ENCODE assay signal across 9 mouse cellular contexts in genomic region chrX:170672594-170673092, GRCm38 (mm10). TPM values are rescaled to one million over a fixed set of nuclear protein-coding genes. Genes with fewer than 3 reads are reported as not detected.
DNase-seq lines count a peak whose midpoint lies in the region; ATAC-seq and TF ChIP-seq lines count a peak whose summit lies in the region.
"Had no signal": no experiment of that assay in that cellular context is flagged by ENCODE, and none has a peak within 500 bp of the region (broad histone marks: within the 10 kb centered on the region; RNA-seq: fewer than 3 reads in every experiment).

Gene Asmt, plus strand, starts transcription at chrX:170672644.

- peak; percentile 27 for DNase-seq in lung, embryonic 14.5 days
- DNase-seq in lung, postnatal 36 days = no peak
- no peak for DNase-seq in cerebellum, adult 11 months
- DNase-seq in left cerebral cortex, postnatal 36 days (ENCODE audit: low spot score in 2 of 2) = no peak
- no peak for DNase-seq in layer of hippocampus, adult 9-10 months (ENCODE audit: low spot score)

- no peak within 1 kb of the TSS for H3K9ac ChIP-seq in lung, embryonic 14.5 days
- H3K9ac ChIP-seq in embryonic facial prominence, embryonic 12.5 days = no peak within 1 kb of the TSS
- H3K9ac ChIP-seq in intestine, postnatal 0 days (ENCODE audit: low read depth, low read length) = no peak within 1 kb of the TSS
- no peak within 1 kb of the TSS for H3K9ac ChIP-seq in neural tube, embryonic 14.5 days (replicated peaks; ENCODE audit: low read depth, low read length)

- no peak within 1 kb of the TSS for H3K4me2 ChIP-seq in lung, embryonic 14.5 days
- H3K4me2 ChIP-seq in embryonic facial prominence, embryonic 12.5 days (replicated peaks) = no peak within 1 kb of the TSS
- H3K4me2 ChIP-seq in intestine, postnatal 0 days (replicated peaks; ENCODE audit: low read depth) = no peak within 1 kb of the TSS
- no peak within 1 kb of the TSS for H3K4me2 ChIP-seq in neural tube, embryonic 14.5 days (ENCODE audit: low read depth, low read length)

- H3K4me1 ChIP-seq in lung, embryonic 14.5 days (ENCODE audit: insufficient read depth) = no peaks in the 10 kb centered on the region
- H3K4me1 ChIP-seq in embryonic facial prominence, embryonic 12.5 days = no peaks in the 10 kb centered on the region
- no peaks in the 10 kb centered on the region for H3K4me1 ChIP-seq in intestine, postnatal 0 days (replicated peaks; ENCODE audit: control insufficient read depth, insufficient read depth, low read length)
- H3K4me1 ChIP-seq in neural tube, embryonic 14.5 days (ENCODE audit: control insufficient read depth, insufficient read depth, low read length) = no peaks in the 10 kb centered on the region

- no peaks in the 10 kb centered on the region for H3K36me3 ChIP-seq in lung, embryonic 14.5 days (ENCODE audit: insufficient read depth)
- H3K36me3 ChIP-seq in embryonic facial prominence, embryonic 12.5 days = peaks cover 37% of the 10 kb centered on the region
- H3K36me3 ChIP-seq in intestine, postnatal 0 days (ENCODE audit: control insufficient read depth, insufficient read depth) = peaks cover 4% of the 10 kb centered on the region; the same call in 1 of the 2 replicates
- H3K36me3 ChIP-seq in neural tube, embryonic 14.5 days (ENCODE audit: control insufficient read depth, insufficient read depth, low read length) = no peaks in the 10 kb centered on the region

- intact Hi-C loops in left cerebral cortex, postnatal 36 days (cut with DNase I) = no loop called here

- H3K27ac ChIP-seq in lung, embryonic 14.5 days (ENCODE audit: low read depth) = no peak within 1 kb of the TSS
- H3K27ac ChIP-seq in embryonic facial prominence, embryonic 12.5 days = no peak within 1 kb of the TSS
- no peak within 1 kb of the TSS for H3K27ac ChIP-seq in intestine, postnatal 0 days (ENCODE audit: low read depth, low read length)
- H3K27ac ChIP-seq in neural tube, embryonic 14.5 days (ENCODE audit: low read depth, low read length) = no peak within 1 kb of the TSS

- peaks cover 50% of the 10 kb centered on the region for H3K9me3 ChIP-seq in lung, embryonic 14.5 days (ENCODE audit: low read depth, low read length)
- H3K9me3 ChIP-seq in embryonic facial prominence, embryonic 12.5 days = peaks cover 51% of the 10 kb centered on the region
- peaks cover 29% of the 10 kb centered on the region for H3K9me3 ChIP-seq in intestine, postnatal 0 days (ENCODE audit: control insufficient read depth)
- peaks cover 16% of the 10 kb centered on the region for H3K9me3 ChIP-seq in neural tube, embryonic 14.5 days (ENCODE audit: control insufficient read depth, low read length)

- H3K4me3 ChIP-seq in lung, embryonic 14.5 days (ENCODE audit: low read depth, low read length) = no peak within 1 kb of the TSS
- H3K4me3 ChIP-seq in embryonic facial prominence, embryonic 12.5 days = no peak within 1 kb of the TSS
- H3K4me3 ChIP-seq in intestine, postnatal 0 days (ENCODE audit: low read depth, low read length) = no peak within 1 kb of the TSS
- no peak within 1 kb of the TSS for H3K4me3 ChIP-seq in neural tube, embryonic 14.5 days (ENCODE audit: low read depth, low read length)

- ATAC-seq in lung, embryonic 14.5 days (ENCODE audit: insufficient read depth) = peak; percentile 76
- ATAC-seq in embryonic facial prominence, embryonic 12.5 days (ENCODE audit: insufficient number of reproducible peaks, insufficient read depth, low FRiP score, low TSS enrichment) = peak; percentile 83
- ATAC-seq in intestine, postnatal 0 days = peak; percentile 34
- ATAC-seq in neural tube, embryonic 14.5 days (ENCODE audit: low read depth) = peak; percentile 64; the same call in 1 of the 2 replicates

- TF ChIP-seq CTCF in lung, embryonic 14.5 days (IDR thresholded peaks at IDR 0.05; ENCODE audit: low read depth) = no peak
- TF ChIP-seq CTCF in intestine, postnatal 0 days (IDR thresholded peaks at IDR 0.05; ENCODE audit: low read depth) = no peak

- no peaks in the 10 kb centered on the region for H3K27me3 ChIP-seq in lung, embryonic 14.5 days (ENCODE audit: insufficient read depth, low read length)
- no peaks in the 10 kb centered on the region for H3K27me3 ChIP-seq in embryonic facial prominence, embryonic 12.5 days
- no peaks in the 10 kb centered on the region for H3K27me3 ChIP-seq in intestine, postnatal 0 days (replicated peaks; ENCODE audit: control insufficient read depth, insufficient read depth, low read length)
- H3K27me3 ChIP-seq in neural tube, embryonic 14.5 days (ENCODE audit: control insufficient read depth, insufficient read depth, low read length) = no peaks in the 10 kb centered on the region

- 95% methylated on average over 13 of the region's 16 CpGs for WGBS in lung, embryonic 14.5 days
- 94% methylated on average over 14 of the region's 16 CpGs for WGBS in embryonic facial prominence, embryonic 12.5 days
- 96% methylated on average over 14 of the region's 16 CpGs for WGBS in intestine, postnatal 0 days
- WGBS in neural tube, embryonic 14.5 days = 96% methylated on average over 13 of the region's 16 CpGs

RNA-seq across cellular contexts. Expression of gene Asmt, which starts in this region (rescaled TPM):
- polyA plus RNA-seq in lung, embryonic 14.5 days (2014; fragmentation: Nextera tagmentation; extraction: Ambion mirVana) = not detected in 2 replicates
- not detected in 2 replicates for polyA plus RNA-seq in embryonic facial prominence, embryonic 12.5 days (2016; fragmentation: Nextera tagmentation; extraction: Ambion mirVana)
- not detected in 2 replicates for polyA plus RNA-seq in intestine, postnatal 0 days (2015; fragmentation: Nextera tagmentation; extraction: Ambion mirVana)
- not detected in 2 replicates for polyA plus RNA-seq in neural tube, embryonic 14.5 days (2014; fragmentation: Nextera tagmentation; extraction: Ambion mirVana)
- not detected for total RNA-seq in left cerebral cortex, postnatal 36 days (2021)
- polyA plus RNA-seq: cortical plate, adult 2 months had no signal

Comparison
In these comparisons a context has a peak if more than half of its experiments do, and no peak if none do; other contexts are left out.
1. Peak in DNase-seq and ATAC-seq in lung, embryonic 14.5 days; RNA of the gene not detected or under 1 TPM.
2. Peak in ATAC-seq in embryonic facial prominence, embryonic 12.5 days; RNA of the gene not detected or under 1 TPM.
3. Peak in ATAC-seq in intestine, postnatal 0 days; RNA of the gene not detected or under 1 TPM.
4. Peak in ATAC-seq in neural tube, embryonic 14.5 days; RNA of the gene not detected or under 1 TPM.